Mouse (Mus musculus): ENCODE measurements around the gene Platr17. TPM values are rescaled to one million over a fixed set of nuclear protein-coding genes. Genes with fewer than 3 reads are reported as not detected.
"Not testable (repeated sequence)": the region's sequence is repeated elsewhere in the genome, so short reads cannot be mapped to it uniquely, and the experiment has no call there.

Gene Platr17
- total RNA-seq (2014; fragmentation: Nextera tagmentation) (not detected in 2 replicates), total RNA-seq (2017) (not detected in 2 replicates)

- ATAC-seq (replicated peaks; ENCODE audit: low FRiP score, low TSS enrichment, poor library complexity, severe bottlenecking), result not testable (repeated sequence)
These were observed at the start of gene Platr17 for GRCm38 (mm10) chr17:33904835-33905234. Gene Platr17, plus strand, starts transcription at chr17:33905135.

GRCm38 (mm10) chr17:33857816-33858215, 47.1 kb upstream of the Platr17 start:
- no peak for ATAC-seq (replicated peaks; ENCODE audit: low FRiP score, low TSS enrichment, poor library complexity, severe bottlenecking)

GRCm38 (mm10) chr17:33865330-33866030, 39.5 kb upstream of the Platr17 start:
- ATAC-seq (replicated peaks; ENCODE audit: low FRiP score, low TSS enrichment, poor library complexity, severe bottlenecking), result peak; percentile 95

GRCm38 (mm10) chr17:33873537-33873936, 31.4 kb upstream of the Platr17 start, which contains the start of gene Gm7029:
Gene Gm7029, plus strand, starts transcription at chr17:33873837.
- not testable (repeated sequence) for ATAC-seq (replicated peaks; ENCODE audit: low FRiP score, low TSS enrichment, poor library complexity, severe bottlenecking)

- ATAC-seq (replicated peaks; ENCODE audit: low FRiP score, low TSS enrichment, poor library complexity, severe bottlenecking), result no peak
These were observed 30.5 kb upstream of the Platr17 start for GRCm38 (mm10) chr17:33874411-33874810.

DNA sequence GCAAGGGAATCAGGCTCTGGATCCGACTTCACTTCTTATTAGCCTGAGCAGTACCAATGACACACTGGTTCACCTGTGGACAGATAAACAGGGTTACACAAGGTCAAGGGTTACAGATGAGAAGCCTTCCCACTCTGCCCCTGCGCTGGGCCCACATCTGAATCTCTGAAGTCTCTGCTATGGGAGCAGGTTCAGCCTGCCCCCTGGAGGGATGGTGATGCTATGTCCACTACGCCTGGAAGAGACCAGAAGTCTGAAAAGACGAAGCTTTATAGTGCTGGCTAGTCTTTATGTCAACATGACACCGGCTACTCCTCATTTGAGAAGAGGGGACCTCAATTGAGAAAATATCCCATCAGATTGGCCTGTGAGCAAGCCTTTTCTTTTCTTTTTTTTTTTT, 29.1 kb upstream of the Platr17 start:
- 0 out of 2 replicates have a peak, but pooled peaks have one; percentile 55 for ATAC-seq (replicated peaks; ENCODE audit: low FRiP score, low TSS enrichment, poor library complexity, severe bottlenecking)

DNA sequence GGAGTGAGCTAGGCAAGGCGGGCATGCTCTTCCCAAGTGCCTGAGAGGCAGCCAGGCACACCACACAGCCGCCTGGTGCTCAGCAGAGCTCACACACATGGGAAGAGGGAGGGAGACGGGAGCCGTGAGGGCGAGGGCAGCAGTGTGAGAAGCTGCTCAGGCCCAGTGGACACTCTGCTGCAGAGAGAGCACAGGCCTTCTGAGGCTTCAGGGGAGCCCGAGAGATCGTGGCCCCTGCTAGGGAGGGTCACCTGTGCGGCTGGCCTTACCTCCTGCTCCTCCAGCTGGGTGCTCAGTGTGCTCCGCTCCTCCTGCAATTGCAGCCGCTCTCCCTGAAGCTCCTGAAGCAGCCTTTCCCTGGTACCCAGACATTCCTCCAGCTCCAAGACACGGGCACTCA, 20.6 kb upstream of the Platr17 start:
- not testable (repeated sequence) for ATAC-seq (replicated peaks; ENCODE audit: low FRiP score, low TSS enrichment, poor library complexity, severe bottlenecking)

GRCm38 (mm10) chr17:33887802-33888201, 17.1 kb upstream of the Platr17 start:
- ATAC-seq (replicated peaks; ENCODE audit: low FRiP score, low TSS enrichment, poor library complexity, severe bottlenecking), result not testable (repeated sequence)

DNA sequence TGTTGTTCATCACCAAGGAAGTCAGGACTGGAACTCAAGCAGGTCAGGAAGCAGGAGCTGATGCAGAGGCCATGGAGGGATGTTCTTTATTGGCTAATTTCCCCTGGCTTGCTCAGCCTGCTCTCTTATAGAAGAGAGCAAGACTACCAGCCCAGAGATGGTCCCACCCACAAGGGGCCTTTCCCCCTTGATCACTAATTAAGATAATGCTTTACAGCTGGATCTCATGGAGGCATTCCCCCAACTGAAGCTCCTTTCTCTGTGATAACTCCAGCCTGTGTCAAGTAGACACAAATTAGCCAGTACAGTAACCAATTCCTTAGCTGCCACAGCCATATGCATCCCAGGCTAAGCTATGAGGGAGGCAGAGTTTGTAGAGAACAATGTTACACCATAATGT, 16.7 kb upstream of the Platr17 start:
- ATAC-seq (replicated peaks; ENCODE audit: low FRiP score, low TSS enrichment, poor library complexity, severe bottlenecking), result not testable (repeated sequence)

- not testable (repeated sequence) for ATAC-seq (replicated peaks; ENCODE audit: low FRiP score, low TSS enrichment, poor library complexity, severe bottlenecking)
These were observed 14.9 kb upstream of the Platr17 start for GRCm38 (mm10) chr17:33889941-33890532.

- peak; percentile 98 for ATAC-seq (replicated peaks; ENCODE audit: low FRiP score, low TSS enrichment, poor library complexity, severe bottlenecking)
These were observed 14.3 kb upstream of the Platr17 start, which contains the start of gene Kifc1 for GRCm38 (mm10) chr17:33890533-33891059. Gene Kifc1, minus strand, starts transcription at chr17:33890661.

DNA sequence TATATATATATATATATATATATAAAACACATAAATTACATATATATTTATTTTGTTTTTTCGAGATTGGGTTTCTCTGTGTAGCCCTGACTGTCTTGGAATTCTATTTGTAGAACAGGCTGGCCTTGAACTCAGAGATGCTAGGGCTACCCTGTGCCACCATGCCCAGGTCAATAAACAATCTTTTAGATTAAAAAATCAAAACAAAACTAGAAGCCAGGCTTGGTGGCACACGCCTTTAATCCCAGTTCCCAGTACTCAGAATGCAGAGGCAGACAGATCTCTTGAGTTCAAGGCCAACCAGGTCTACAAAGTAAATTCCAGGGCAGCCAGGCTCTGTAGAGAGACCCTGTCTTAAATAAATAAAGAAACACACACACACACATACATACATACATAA, 13.6 kb upstream of the Platr17 start:
- no peak for ATAC-seq (replicated peaks; ENCODE audit: low FRiP score, low TSS enrichment, poor library complexity, severe bottlenecking)

DNA sequence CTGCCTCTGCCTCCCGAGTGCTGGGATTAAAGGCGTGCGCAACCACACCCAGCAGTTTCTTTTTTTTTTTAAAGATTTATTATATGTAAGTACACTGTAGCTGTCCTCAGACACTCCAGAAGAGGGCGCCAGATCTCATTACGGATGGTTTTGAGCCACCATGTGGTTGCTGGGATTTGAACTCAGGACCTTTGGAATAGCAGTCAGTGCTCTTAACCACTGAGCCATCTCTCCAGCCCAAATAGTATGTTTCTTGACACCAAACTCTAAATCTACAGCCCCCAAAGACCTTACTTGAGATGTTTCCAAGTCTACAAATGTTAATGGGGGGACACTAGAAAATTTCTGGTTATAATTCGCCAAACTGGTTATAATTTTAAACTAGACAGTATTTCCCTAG, 13.0 kb upstream of the Platr17 start:
- ATAC-seq (replicated peaks; ENCODE audit: low FRiP score, low TSS enrichment, poor library complexity, severe bottlenecking), result not testable (repeated sequence)

DNA sequence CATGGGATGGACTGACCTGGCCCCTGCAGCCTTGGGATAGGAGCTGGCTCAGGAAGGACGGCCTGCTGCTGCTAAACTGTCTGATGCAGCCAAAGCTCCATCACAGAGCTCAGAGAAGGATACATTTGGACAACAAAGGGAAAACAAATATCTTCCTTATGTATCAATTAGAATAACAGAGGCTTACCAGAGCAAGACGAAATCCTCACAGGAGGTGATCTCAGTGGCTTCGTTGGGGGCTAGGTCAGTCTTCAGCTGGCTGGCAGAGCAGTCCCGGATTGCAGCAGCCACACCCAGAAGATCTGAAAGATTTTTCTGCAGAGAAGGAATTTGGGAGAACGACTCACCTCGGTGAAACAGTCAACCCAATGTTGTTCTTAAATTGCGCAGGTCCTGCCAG, 12.5 kb upstream of the Platr17 start:
- no peak for ATAC-seq (replicated peaks; ENCODE audit: low FRiP score, low TSS enrichment, poor library complexity, severe bottlenecking)

- ATAC-seq (replicated peaks; ENCODE audit: low FRiP score, low TSS enrichment, poor library complexity, severe bottlenecking), result not testable (repeated sequence)
These were observed 11.9 kb upstream of the Platr17 start for GRCm38 (mm10) chr17:33893011-33893410.

DNA sequence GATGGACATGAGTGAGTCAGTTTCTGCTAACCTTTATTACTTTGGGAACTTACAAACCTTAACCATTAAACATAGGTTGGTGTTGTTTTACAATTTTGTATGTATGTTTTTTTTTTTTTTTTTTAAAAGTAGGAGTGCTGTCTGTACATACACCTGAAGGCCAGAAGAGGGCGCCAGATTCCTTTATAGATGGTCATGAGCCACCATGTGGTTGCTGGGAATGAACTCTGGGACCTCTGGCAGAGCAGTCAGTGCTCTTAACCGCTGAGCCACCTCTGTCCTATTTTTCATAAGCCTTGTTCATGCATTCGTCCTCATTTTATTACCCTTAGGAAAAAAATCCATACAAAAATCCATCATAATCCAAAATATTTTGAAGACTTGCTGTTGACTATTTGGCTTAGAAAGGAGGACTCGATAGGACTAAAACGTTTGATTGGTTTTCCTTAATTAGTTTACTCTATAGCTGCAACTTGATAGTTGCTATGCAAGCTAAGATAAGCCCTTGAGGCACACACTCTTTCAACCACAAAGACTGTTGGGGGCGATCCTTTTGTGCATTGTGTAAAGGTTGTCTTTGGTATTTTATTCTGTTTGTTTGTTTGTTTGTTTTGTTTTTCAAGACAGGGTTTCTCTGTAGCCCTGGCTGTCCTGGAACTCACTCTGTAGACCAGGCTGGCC, 7.7 kb upstream of the Platr17 start:
- peak; percentile 61 for ATAC-seq (replicated peaks; ENCODE audit: low FRiP score, low TSS enrichment, poor library complexity, severe bottlenecking)

DNA sequence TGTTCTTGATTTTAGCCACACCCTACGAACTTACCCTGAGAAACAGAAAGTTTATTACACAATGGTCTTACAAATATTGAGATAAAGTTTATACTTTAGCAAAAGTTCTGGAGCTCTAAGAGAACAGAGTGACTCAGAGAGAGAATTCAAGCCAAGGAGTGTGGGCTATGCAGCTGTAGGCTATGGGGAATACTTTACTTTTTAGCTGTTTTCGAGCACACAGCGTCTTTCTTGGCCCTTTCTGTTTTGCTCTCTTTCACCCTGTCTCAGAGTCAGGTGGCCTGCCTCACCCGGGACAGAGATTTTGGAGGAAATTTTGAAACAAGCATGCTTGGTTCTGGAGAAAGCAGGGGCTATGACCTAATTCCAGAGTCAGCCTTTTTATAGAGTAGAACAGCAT, 6.7 kb upstream of the Platr17 start:
- ATAC-seq (replicated peaks; ENCODE audit: low FRiP score, low TSS enrichment, poor library complexity, severe bottlenecking), result not testable (repeated sequence)

DNA sequence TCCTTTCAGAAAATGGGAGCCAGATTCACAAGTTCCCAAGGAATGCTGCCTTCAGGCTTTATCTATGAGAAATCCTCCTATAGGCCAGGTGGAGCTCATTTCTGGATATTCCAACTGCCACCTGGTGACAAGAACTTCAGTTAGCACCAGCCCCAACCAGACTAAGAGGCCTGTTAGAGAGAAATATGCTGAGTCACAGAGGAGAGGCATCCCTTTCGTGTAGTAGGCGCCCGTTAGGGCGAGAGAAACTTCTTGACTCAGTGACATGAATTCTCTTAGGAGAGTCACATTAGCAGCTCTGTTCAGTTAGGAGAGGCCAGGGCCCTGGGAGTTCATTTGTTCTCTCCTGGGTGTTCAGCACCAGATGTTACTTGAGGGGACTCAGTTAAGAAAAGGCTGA, 5.3 kb upstream of the Platr17 start:
- ATAC-seq (replicated peaks; ENCODE audit: low FRiP score, low TSS enrichment, poor library complexity, severe bottlenecking), result peak; percentile 68

DNA sequence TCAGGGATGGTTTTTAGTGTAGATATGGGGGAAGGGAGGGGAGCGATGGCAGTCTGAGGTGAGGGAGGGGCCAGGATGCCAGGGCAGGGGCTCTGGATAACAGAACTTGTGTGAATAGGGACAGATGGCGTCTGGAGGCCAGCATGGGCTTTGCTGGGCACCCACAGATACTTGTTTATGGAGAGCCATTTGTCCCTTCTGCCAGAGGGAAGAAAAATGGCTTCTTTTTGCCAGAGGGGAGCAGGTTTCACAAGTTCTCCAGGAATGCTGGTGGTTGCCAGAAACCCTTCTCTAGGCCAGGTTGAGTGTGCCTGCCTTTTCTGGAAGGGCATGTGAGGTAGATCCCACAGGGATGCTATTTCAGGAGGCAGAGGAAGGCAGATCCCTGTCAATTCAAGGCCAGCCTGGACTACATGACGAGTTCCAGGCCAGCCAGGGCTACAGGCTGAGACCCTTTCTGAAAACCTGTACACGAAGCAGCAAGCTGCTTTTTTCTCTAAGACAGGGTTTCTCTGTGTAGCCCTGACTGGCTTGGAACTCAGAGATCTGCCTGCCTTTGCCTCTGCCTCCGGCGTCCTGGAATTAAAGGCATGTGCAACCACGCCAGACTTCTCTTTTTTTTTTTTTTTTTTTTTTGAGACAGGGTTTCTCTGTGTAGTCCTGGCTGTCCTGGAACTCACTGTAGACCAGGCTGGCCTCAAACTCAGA, 4.5 kb upstream of the Platr17 start:
- ATAC-seq (replicated peaks; ENCODE audit: low FRiP score, low TSS enrichment, poor library complexity, severe bottlenecking), result no peak

- ATAC-seq (replicated peaks; ENCODE audit: low FRiP score, low TSS enrichment, poor library complexity, severe bottlenecking), result no peak
These were observed 4.0 kb upstream of the Platr17 start for GRCm38 (mm10) chr17:33900989-33901314.
